Mouse (Mus musculus) testis, adult 2 months (tissue): ENCODE measurements around the gene Olfr1494. TPM values are rescaled to one million over a fixed set of nuclear protein-coding genes. Genes with fewer than 3 reads are reported as not detected.

Source experiments
- H3K27ac ChIP-seq: fragments of 200-500 bp; 2 replicates; pipeline ENCODE4 v1.5.1; 2012; ENCODE audit warnings: low read depth, low read length; ENCODE audit not compliant: control insufficient read depth, insufficient read depth
- H3K27me3 ChIP-seq: fragments of 200-500 bp; 2 replicates; pipeline ENCODE4 v1.6.1; 2012; ENCODE audit warnings: mild to moderate bottlenecking, low read length, moderate library complexity; ENCODE audit not compliant: control insufficient read depth, insufficient read depth
- H3K36me3 ChIP-seq: fragments of 200-500 bp; 2 replicates; pipeline ENCODE4 v1.6.1; 2012; ENCODE audit warnings: mild to moderate bottlenecking, low read length; ENCODE audit not compliant: control insufficient read depth, insufficient read depth
- H3K4me1 ChIP-seq: fragments of 200-500 bp; 2 replicates; pipeline ENCODE4 v1.6.1; 2012; ENCODE audit warnings: low read length; ENCODE audit not compliant: control insufficient read depth, insufficient read depth
- H3K4me3 ChIP-seq: fragments of 200-500 bp; 2 replicates; pipeline ENCODE4 v1.5.1; 2012; ENCODE audit warnings: low read depth, mild to moderate bottlenecking, low read length, moderate library complexity, mixed read lengths; ENCODE audit not compliant: control insufficient read depth
- CTCF ChIP-seq: fragments of 200-500 bp; IDR thresholded peaks from 2 replicates; pipeline ENCODE4 v1.5.1; 2012; ENCODE audit warnings: low read depth, mild to moderate bottlenecking, inconsistent platforms, low read length, moderate library complexity; ENCODE audit not compliant: control insufficient read depth, insufficient read depth, insufficient replicate concordance
- POLR2A ChIP-seq: fragments of 200-500 bp; IDR thresholded peaks from 2 replicates; pipeline ENCODE4 v1.6.1; 2012; ENCODE audit warnings: low read depth, mild to moderate bottlenecking, inconsistent platforms, low read length, moderate library complexity; ENCODE audit not compliant: control insufficient read depth
- polyA plus RNA-seq: library from polyadenylated mRNA; depleted of rRNA; stranded (reverse); fragments of >200 nt; gene quantifications from 2 replicates; pipeline ENCODE4 v1.2.3, GENCODE M21; 2012; rRNA removed

Gene Olfr1494
- not detected in 2 replicates for polyA plus RNA-seq

DNA sequence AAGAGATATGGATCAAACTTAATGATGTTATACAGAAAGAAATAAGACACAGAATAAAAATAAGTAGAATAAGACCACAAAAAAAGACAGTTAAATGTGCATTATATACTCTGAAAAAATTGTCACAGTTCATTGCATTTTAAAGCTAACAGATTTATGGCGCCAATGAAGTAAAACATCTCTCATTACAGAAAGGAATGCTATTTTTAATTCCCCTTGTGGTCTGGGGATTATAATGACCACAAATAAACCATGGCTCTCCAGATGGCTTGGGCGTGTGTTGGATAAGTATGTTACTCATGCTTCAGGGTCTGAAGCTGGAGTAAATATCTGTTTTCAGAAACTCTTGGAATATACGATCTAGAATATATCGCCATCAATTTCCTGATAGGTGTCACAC lies at the start of gene Olfr1494:
TSS of gene Olfr1494 (plus strand) at position 301 of the 400 bp plus-strand sequence.
- no peak within 1 kb of the TSS for H3K4me3 ChIP-seq
- TF ChIP-seq CTCF (no peak), POLR2A (no peak)

GRCm38 (mm10) chr19:13696968-13697367 lies 42.6 kb upstream of the Olfr1494 start, which contains the start of gene Olfr1491:
Gene Olfr1491, plus strand, starts transcription at chr19:13697268.
- Histone ChIP-seq H3K27me3 (no peaks in the 10 kb centered on the region), H3K4me1 (no peaks in the 10 kb centered on the region), H3K36me3 (no peaks in the 10 kb centered on the region), H3K27ac (no peak within 1 kb of the TSS), H3K4me3 (no peak within 1 kb of the TSS)
- TF ChIP-seq CTCF: no peak
- TF ChIP-seq POLR2A: no peak

More for the DNA sequence above, at the start of gene Olfr1494:
- Histone ChIP-seq H3K27ac (no peak within 1 kb of the TSS), H3K27me3 (no peaks in the 10 kb centered on the region), H3K36me3 (no peaks in the 10 kb centered on the region), H3K4me1 (no peaks in the 10 kb centered on the region)

DNA sequence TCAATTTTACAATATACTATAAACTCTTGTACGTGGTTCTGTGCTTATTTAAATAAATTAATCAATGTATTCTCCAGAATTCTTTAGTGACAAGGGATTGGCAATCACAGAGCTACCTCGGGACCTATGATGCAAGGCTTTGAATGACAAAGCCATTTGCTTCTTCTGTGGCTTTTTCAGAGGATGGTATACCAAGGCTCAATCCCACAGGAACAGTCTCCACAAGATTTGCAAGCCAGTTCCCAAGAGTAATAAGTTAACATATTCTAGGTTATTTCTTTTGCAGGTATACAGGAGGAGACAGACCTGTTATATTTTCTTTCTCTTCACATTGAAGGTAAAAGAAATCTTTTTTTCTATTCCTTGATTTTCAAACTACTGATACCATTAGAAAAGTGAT lies 16.6 kb upstream of the Olfr1494 start, which contains the start of gene Olfr1493-ps1:
TSS of gene Olfr1493-ps1 (plus strand) at position 301 of the 400 bp plus-strand sequence.
- H3K27ac ChIP-seq: no peak within 1 kb of the TSS
- no peaks in the 10 kb centered on the region for H3K27me3 ChIP-seq
- no peak for TF ChIP-seq POLR2A
- TF ChIP-seq CTCF: no peak
- no peaks in the 10 kb centered on the region for H3K36me3 ChIP-seq
- no peak within 1 kb of the TSS for H3K4me3 ChIP-seq
- no peaks in the 10 kb centered on the region for H3K4me1 ChIP-seq

- H3K36me3 ChIP-seq: no peaks in the 10 kb centered on the region
- H3K4me3 ChIP-seq: no peak overlapping the region
- H3K27me3 ChIP-seq: no peaks in the 10 kb centered on the region
- no peak overlapping the region for H3K27ac ChIP-seq
- TF ChIP-seq POLR2A (no peak), CTCF (no peak)
- H3K4me1 ChIP-seq: no peaks in the 10 kb centered on the region
Observed at GRCm38 (mm10) chr19:13749366-13749765, 9.8 kb downstream of the Olfr1494 start.

- Histone ChIP-seq H3K4me3 (no peak within 1 kb of the TSS), H3K4me1 (no peaks in the 10 kb centered on the region), H3K27me3 (no peaks in the 10 kb centered on the region), H3K36me3 (no peaks in the 10 kb centered on the region), H3K27ac (no peak within 1 kb of the TSS)
- TF ChIP-seq POLR2A (no peak), CTCF (no peak)
Observed at GRCm38 (mm10) chr19:13764306-13764705, 24.8 kb downstream of the Olfr1494 start, which contains the start of gene Olfr1495. Gene Olfr1495, plus strand, starts transcription at chr19:13764606.

- TF ChIP-seq POLR2A (no peak), CTCF (no peak)
- Histone ChIP-seq H3K4me1 (no peaks in the 10 kb centered on the region), H3K36me3 (no peaks in the 10 kb centered on the region), H3K27ac (no peak overlapping the region), H3K4me3 (no peak overlapping the region), H3K27me3 (no peaks in the 10 kb centered on the region)
Observed at GRCm38 (mm10) chr19:13768565-13769276, 29.2 kb downstream of the Olfr1494 start.

DNA sequence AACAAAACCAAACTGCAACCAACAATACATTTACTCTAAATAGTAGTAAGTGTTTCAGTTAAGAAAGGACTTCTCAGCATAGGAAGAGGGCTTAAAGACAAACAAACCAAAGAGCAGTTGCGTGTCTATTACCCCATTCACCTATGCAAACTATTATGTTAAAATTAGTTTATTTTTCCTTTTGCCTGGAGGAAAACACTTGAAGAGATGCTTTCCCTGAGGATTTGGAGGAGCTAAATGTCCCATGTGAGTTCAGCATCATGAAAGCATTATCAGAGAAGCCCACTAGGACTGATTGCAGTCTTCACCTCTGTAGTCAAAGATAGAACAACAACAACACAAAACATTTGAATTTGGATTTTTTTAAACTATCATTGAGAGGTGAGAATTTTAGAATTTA lies 38.0 kb downstream of the Olfr1494 start, which contains the start of gene Olfr1496:
TSS of gene Olfr1496 (plus strand) at position 301 of the 400 bp plus-strand sequence.
- no peaks in the 10 kb centered on the region for H3K4me1 ChIP-seq
- no peaks in the 10 kb centered on the region for H3K27me3 ChIP-seq
- H3K27ac ChIP-seq: no peak within 1 kb of the TSS
- H3K4me3 ChIP-seq: no peak within 1 kb of the TSS
- TF ChIP-seq CTCF (no peak), POLR2A (no peak)
- no peaks in the 10 kb centered on the region for H3K36me3 ChIP-seq
